Mouse (Mus musculus): ENCODE data around the gene Mrps27.

GRCm38 (mm10) chr13:99413481-99414351 is 69.1 kb downstream of the Mrps27 start:
- no peak for TF ChIP-seq CTCF (IDR thresholded peaks at IDR 0.05; ENCODE audit: insufficient read depth, low read length)
- no peak for TF ChIP-seq POLR2A (IDR thresholded peaks at IDR 0.05; ENCODE audit: borderline replicate concordance, extremely low read depth, low read depth, low read length)

Measured in lung, adult 2 months (tissue).